Comparison of ENCODE assay signal across 8 mouse cellular contexts in the genomic region with DNA sequence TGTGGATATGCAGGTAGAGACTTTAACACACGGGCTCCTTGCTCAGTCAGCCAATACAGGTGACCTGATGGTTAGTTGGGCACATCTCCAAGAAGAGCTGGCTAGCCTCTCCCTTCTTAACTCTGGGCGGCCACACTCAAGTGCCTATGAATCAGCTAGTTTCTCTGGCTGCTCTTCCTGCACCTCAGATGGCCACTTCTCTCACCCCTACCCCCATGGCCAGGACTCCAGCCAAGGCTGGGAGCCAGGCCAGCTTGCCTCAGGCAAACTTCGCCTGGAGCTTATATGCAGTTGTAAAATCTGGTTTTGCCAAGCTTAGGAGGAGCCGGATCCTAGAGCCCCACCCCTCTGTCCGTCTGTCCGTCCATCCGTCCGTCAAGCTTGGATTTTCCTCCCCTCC. TPM values are rescaled to one million over a fixed set of nuclear protein-coding genes. Genes with fewer than 3 reads are reported as not detected.
A peak's percentile ranks its signal among the peaks of the same experiment; 100 is the strongest.
DNase-seq lines count a peak whose midpoint lies in the region; ATAC-seq and TF ChIP-seq lines count a peak whose summit lies in the region.

No protein-coding gene starts in this region.

- no peak for ATAC-seq in embryonic facial prominence, embryonic 12.5 days (ENCODE audit: insufficient number of reproducible peaks, insufficient read depth, low FRiP score, low TSS enrichment)
- no peak for ATAC-seq in forebrain, postnatal 0 days
- ATAC-seq in hindbrain, embryonic 13.5 days (ENCODE audit: low FRiP score) = no peak
- no peak for ATAC-seq in limb, embryonic 14.5 days (ENCODE audit: low FRiP score, low read depth)
- no peak for ATAC-seq in frontal cortex, adult (ENCODE audit: low TSS enrichment)

- H3K27ac ChIP-seq in embryonic facial prominence, embryonic 12.5 days = no peak overlapping the region
- no peak overlapping the region for H3K27ac ChIP-seq in embryonic facial prominence, embryonic 10.5 days (replicated peaks)
- H3K27ac ChIP-seq in forebrain, postnatal 0 days (ENCODE audit: low read depth, low read length) = no peak overlapping the region
- no peak overlapping the region for H3K27ac ChIP-seq in hindbrain, embryonic 13.5 days
- peak overlapping the region; percentile 97; the same call in 1 of the 2 replicates for H3K27ac ChIP-seq in limb, embryonic 14.5 days (replicated peaks; ENCODE audit: low read depth, low read length)

- TF ChIP-seq POLR2A in limb, embryonic 14.5 days (IDR thresholded peaks at IDR 0.05; ENCODE audit: borderline replicate concordance, extremely low read depth, insufficient read depth, insufficient read length) = no peak

- H3K36me3 ChIP-seq in embryonic facial prominence, embryonic 12.5 days = no peaks in the 10 kb centered on the region
- no peaks in the 10 kb centered on the region for H3K36me3 ChIP-seq in embryonic facial prominence, embryonic 10.5 days (replicated peaks)
- no peaks in the 10 kb centered on the region for H3K36me3 ChIP-seq in forebrain, postnatal 0 days (ENCODE audit: insufficient read depth)
- H3K36me3 ChIP-seq in hindbrain, embryonic 13.5 days = no peaks in the 10 kb centered on the region
- peaks cover 18% of the 10 kb centered on the region for H3K36me3 ChIP-seq in limb, embryonic 14.5 days (ENCODE audit: control insufficient read depth, insufficient read depth, low read length)

- no peak for TF ChIP-seq CTCF in forebrain, postnatal 0 days (IDR thresholded peaks at IDR 0.05; ENCODE audit: low read depth)

- no peaks in the 10 kb centered on the region for H3K9me3 ChIP-seq in embryonic facial prominence, embryonic 12.5 days
- H3K9me3 ChIP-seq in embryonic facial prominence, embryonic 10.5 days = no peaks in the 10 kb centered on the region
- H3K9me3 ChIP-seq in forebrain, postnatal 0 days (ENCODE audit: low read length) = no peaks in the 10 kb centered on the region
- H3K9me3 ChIP-seq in hindbrain, embryonic 13.5 days = no peaks in the 10 kb centered on the region
- H3K9me3 ChIP-seq in limb, embryonic 14.5 days (ENCODE audit: control insufficient read depth, low read length) = no peaks in the 10 kb centered on the region

- DNase-seq in embryonic facial prominence, embryonic 10.5 days (ENCODE audit: low spot score) = no peak
- peak; percentile 84 to 87 for DNase-seq in adrenal gland, postnatal 36 days
- peak; percentile 45 for DNase-seq in forebrain, postnatal 0 days
- DNase-seq in limb, embryonic 14.5 days (ENCODE audit: low spot score) = peak; percentile 60
- DNase-seq in right cerebral cortex, postnatal 10 days (ENCODE audit: low spot score in 2 of 2) = peak; percentile 62 to 65

- peak overlapping the region; percentile 58; the same call in 1 of the 2 replicates for H3K4me3 ChIP-seq in embryonic facial prominence, embryonic 12.5 days
- no peak overlapping the region; the same call in 1 of the 2 replicates for H3K4me3 ChIP-seq in embryonic facial prominence, embryonic 10.5 days
- H3K4me3 ChIP-seq in forebrain, postnatal 0 days (ENCODE audit: low read depth, low read length) = no peak overlapping the region
- H3K4me3 ChIP-seq in hindbrain, embryonic 13.5 days = no peak overlapping the region
- peak overlapping the region; percentile 68 for H3K4me3 ChIP-seq in limb, embryonic 14.5 days (replicated peaks; ENCODE audit: low read length)

- 49% methylated on average over 8 of the region's 8 CpGs for WGBS in embryonic facial prominence, embryonic 12.5 days
- WGBS in embryonic facial prominence, embryonic 10.5 days = 51% methylated on average over 8 of the region's 8 CpGs
- 32% methylated on average over 8 of the region's 8 CpGs for WGBS in forebrain, postnatal 0 days
- 59% methylated on average over 8 of the region's 8 CpGs for WGBS in hindbrain, embryonic 13.5 days
- WGBS in limb, embryonic 14.5 days = 35% methylated on average over 8 of the region's 8 CpGs

- peak overlapping the region; percentile 85; the same call in 1 of the 2 replicates for H3K9ac ChIP-seq in embryonic facial prominence, embryonic 12.5 days
- no peak overlapping the region for H3K9ac ChIP-seq in forebrain, postnatal 0 days
- H3K9ac ChIP-seq in hindbrain, embryonic 13.5 days = no peak overlapping the region
- H3K9ac ChIP-seq in limb, embryonic 14.5 days (ENCODE audit: low read depth, low read length, severe bottlenecking) = peak overlapping the region; percentile 90; the same call in 1 of the 2 replicates

- H3K4me1 ChIP-seq in embryonic facial prominence, embryonic 12.5 days = peaks cover 44% of the 10 kb centered on the region
- peaks cover 58% of the 10 kb centered on the region for H3K4me1 ChIP-seq in embryonic facial prominence, embryonic 10.5 days
- H3K4me1 ChIP-seq in forebrain, postnatal 0 days (ENCODE audit: insufficient read depth) = peaks cover 3% of the 10 kb centered on the region; the same call in 1 of the 2 replicates
- peaks cover 40% of the 10 kb centered on the region for H3K4me1 ChIP-seq in hindbrain, embryonic 13.5 days (replicated peaks)
- H3K4me1 ChIP-seq in limb, embryonic 14.5 days (ENCODE audit: control insufficient read depth, insufficient read depth, low read length) = peaks cover 40% of the 10 kb centered on the region

- peak overlapping the region; percentile 90 for H3K4me2 ChIP-seq in embryonic facial prominence, embryonic 12.5 days (replicated peaks)
- H3K4me2 ChIP-seq in forebrain, postnatal 0 days (ENCODE audit: low read depth) = peak overlapping the region; percentile 99
- peak overlapping the region; percentile 97 for H3K4me2 ChIP-seq in hindbrain, embryonic 13.5 days
- H3K4me2 ChIP-seq in limb, embryonic 14.5 days (replicated peaks; ENCODE audit: low read depth, low read length, severe bottlenecking) = peak overlapping the region; percentile 64

- peaks cover 37% of the 10 kb centered on the region for H3K27me3 ChIP-seq in embryonic facial prominence, embryonic 12.5 days
- peaks cover 92% of the 10 kb centered on the region for H3K27me3 ChIP-seq in embryonic facial prominence, embryonic 10.5 days (replicated peaks; ENCODE audit: low read depth, poor library complexity, severe bottlenecking)
- H3K27me3 ChIP-seq in forebrain, postnatal 0 days (ENCODE audit: insufficient read depth, low read length) = peaks cover 28% of the 10 kb centered on the region
- H3K27me3 ChIP-seq in hindbrain, embryonic 13.5 days = peaks cover 71% of the 10 kb centered on the region
- 0 out of 2 replicates have a peak, but pooled peaks cover 5% of the 10 kb centered on the region for H3K27me3 ChIP-seq in limb, embryonic 14.5 days (ENCODE audit: control insufficient read depth, insufficient read depth, low read length)

RNA-seq across cellular contexts. Expression of a gene that starts 1.7 kb away (rescaled TPM):
- polyA plus RNA-seq in embryonic facial prominence, embryonic 12.5 days (2016; fragmentation: Nextera tagmentation; extraction: Ambion mirVana) = 81.0 and 82.1 TPM in 2 replicates
- polyA plus RNA-seq in embryonic facial prominence, embryonic 10.5 days (2016; fragmentation: Nextera tagmentation; extraction: Ambion mirVana) = 30.0 and 33.5 TPM in 2 replicates
- 100 to 1,000 TPM; 111 to 179 TPM for total RNA-seq in adrenal gland, postnatal 36 days (2021)
- total RNA-seq in forebrain, postnatal 0 days (2014; rRNA removed) = 12.9 and 31.7 TPM in 2 replicates
- 33.5 and 34.5 TPM in 2 replicates for polyA plus RNA-seq in forebrain, postnatal 0 days (2015; fragmentation: Nextera tagmentation; extraction: Ambion mirVana)
- 37.6 and 43.0 TPM in 2 replicates for polyA plus RNA-seq in hindbrain, embryonic 13.5 days (2015; fragmentation: Nextera tagmentation; extraction: Ambion mirVana)
- 155 and 202 TPM in 2 replicates for polyA plus RNA-seq in limb, embryonic 14.5 days (2012; rRNA removed)
- polyA plus RNA-seq in limb, embryonic 14.5 days (2014; fragmentation: Nextera tagmentation; extraction: Ambion mirVana) = 277 and 284 TPM in 2 replicates

Comparison
In these comparisons a context has a peak if more than half of its experiments do, and no peak if none do; other contexts are left out.
1. H3K4me3 ChIP-seq: peak in embryonic facial prominence, embryonic 12.5 days (single experiment) and limb, embryonic 14.5 days (single experiment); none in embryonic facial prominence, embryonic 10.5 days (single experiment), forebrain, postnatal 0 days (single experiment) and hindbrain, embryonic 13.5 days (single experiment).
2. H3K9ac ChIP-seq: peak in embryonic facial prominence, embryonic 12.5 days (single experiment) and limb, embryonic 14.5 days (single experiment); none in forebrain, postnatal 0 days (single experiment) and hindbrain, embryonic 13.5 days (single experiment).
3. Peak in every context shown above with its lines, with median percentiles within 50 percentile points of each other: H3K4me2 ChIP-seq.